Mouse (Mus musculus): ENCODE data around the gene Setd4. TPM values are rescaled to one million over a fixed set of nuclear protein-coding genes. Genes with fewer than 3 reads are reported as not detected.

Gene Setd4
- polyA plus RNA-seq (2015; fragmentation: Illumina TruSeq; extraction: RNeasy Lipid Tissue Mini Kit (QIAGEN cat#74804); ENCODE audit: insufficient read depth, low read depth, low replicate concordance) = 5.7 TPM

GRCm38 (mm10) chr16:93603439-93604212 lies at the start of gene Setd4:
Gene Setd4, minus strand, starts transcription at chr16:93604063.

GRCm38 (mm10) chr16:93627761-93628400 lies 24.0 kb upstream of the Setd4 start, which contains the start of gene Gm5678:
Gene Gm5678, plus strand, starts transcription at chr16:93628097.

GRCm38 (mm10) chr16:93605553-93605952 lies 1.7 kb upstream of the Setd4 start, which contains the start of gene Cbr1:
Gene Cbr1, plus strand, starts transcription at chr16:93605853.

Other genes starting within 250 kb of the Setd4 start
- 15.6 TPM for gene Cbr1, start 1.8 kb upstream of the Setd4 start, polyA plus RNA-seq (2015; fragmentation: Illumina TruSeq; extraction: RNeasy Lipid Tissue Mini Kit (QIAGEN cat#74804); ENCODE audit: insufficient read depth, low read depth, low replicate concordance)
- not detected for gene Gm5678, start 24.0 kb upstream of the Setd4 start, polyA plus RNA-seq (2015; fragmentation: Illumina TruSeq; extraction: RNeasy Lipid Tissue Mini Kit (QIAGEN cat#74804); ENCODE audit: insufficient read depth, low read depth, low replicate concordance)
- 3.2 TPM for gene Cbr3, start 79.2 kb upstream of the Setd4 start, polyA plus RNA-seq (2015; fragmentation: Illumina TruSeq; extraction: RNeasy Lipid Tissue Mini Kit (QIAGEN cat#74804); ENCODE audit: insufficient read depth, low read depth, low replicate concordance)
- 13.2 TPM for gene Dop1b, start 107.8 kb upstream of the Setd4 start, polyA plus RNA-seq (2015; fragmentation: Illumina TruSeq; extraction: RNeasy Lipid Tissue Mini Kit (QIAGEN cat#74804); ENCODE audit: insufficient read depth, low read depth, low replicate concordance)
- 5.5 TPM for gene Morc3, start 228.1 kb upstream of the Setd4 start, polyA plus RNA-seq (2015; fragmentation: Illumina TruSeq; extraction: RNeasy Lipid Tissue Mini Kit (QIAGEN cat#74804); ENCODE audit: insufficient read depth, low read depth, low replicate concordance)